Mouse (Mus musculus): Measurements from ENCODE around the gene Smim24. TPM values are rescaled to one million over a fixed set of nuclear protein-coding genes. Genes with fewer than 3 reads are reported as not detected.

Smim24 gene
- polyA plus RNA-seq, 1 experiment from 2014 or later = 2.3 TPM

DNA sequence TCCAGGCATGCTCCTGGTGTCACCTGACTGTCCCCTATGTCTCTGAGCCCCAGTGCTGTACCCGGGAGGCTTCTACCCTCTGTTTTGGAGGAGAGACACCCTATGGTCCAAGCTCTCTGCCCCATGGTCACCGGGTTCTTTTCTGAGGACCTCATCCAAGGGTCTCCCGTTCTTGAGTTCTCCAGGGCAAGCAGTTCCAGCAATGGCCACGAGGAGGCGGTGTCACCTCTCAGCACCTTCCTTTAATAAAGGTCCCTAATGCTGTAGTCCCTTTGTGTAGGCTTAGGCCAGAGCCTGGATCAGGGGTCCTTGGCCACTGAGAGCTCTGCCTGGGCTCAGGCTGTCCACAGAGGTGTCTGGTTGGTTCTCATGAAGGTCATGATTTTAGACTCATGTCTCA lies 2.3 kb downstream of the Smim24 start:
- 19% methylated on average over 5 of the region's 5 CpGs for WGBS
- Histone ChIP-seq H3K4me3 (ENCODE audit: low read depth, low read length) (no peak overlapping the region), H3K4me1 (ENCODE audit: control insufficient read depth, insufficient read depth, low read length) (peaks cover 17% of the 10 kb centered on the region), H3K36me3 (ENCODE audit: control insufficient read depth, insufficient read depth, low read length) (0 out of 2 replicates have a peak, but pooled peaks cover 2% of the 10 kb centered on the region), H3K4me2 (no peak overlapping the region), H3K27me3 (ENCODE audit: control insufficient read depth, insufficient read depth, low read length) (no peaks in the 10 kb centered on the region), H3K27ac (ENCODE audit: low read depth, low read length) (no peak overlapping the region), H3K9me3 (ENCODE audit: control insufficient read depth, low read length) (no peaks in the 10 kb centered on the region), H3K9ac (ENCODE audit: low read length) (0 out of 2 replicates have a peak overlapping the region, but pooled peaks have one; percentile 9)
- ATAC-seq (ENCODE audit: low FRiP score) (peak; percentile 45; the same call in 1 of the 2 replicates), DNase-seq (ENCODE audit: low spot score, missing footprints) (peak; percentile 98)

DNA sequence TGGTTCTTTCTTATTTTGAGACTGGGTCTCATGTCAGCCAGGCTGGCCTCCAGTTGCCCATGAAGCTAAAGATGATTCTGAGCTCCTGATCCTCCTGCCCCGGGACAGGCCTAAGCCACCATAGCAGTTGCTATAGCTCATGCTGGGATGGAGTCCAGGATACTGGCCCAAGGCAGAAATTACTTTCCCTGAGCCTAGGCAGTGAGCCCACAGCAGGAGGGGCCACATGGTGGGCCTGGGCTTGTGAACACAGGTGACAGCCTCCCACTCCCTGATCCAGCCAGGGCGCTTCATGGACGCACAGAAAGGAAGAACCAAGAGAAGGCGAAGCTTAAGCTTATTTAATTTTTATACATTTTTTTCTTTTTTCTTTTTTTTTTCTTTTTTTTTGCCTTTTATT lies 3.0 kb downstream of the Smim24 start:
- ATAC-seq (ENCODE audit: low FRiP score) (no peak), DNase-seq (ENCODE audit: low spot score, missing footprints) (peak; percentile 81)
- H3K4me2 ChIP-seq = no peak overlapping the region
- H3K9me3 ChIP-seq (ENCODE audit: control insufficient read depth, low read length) = no peaks in the 10 kb centered on the region
- H3K4me1 ChIP-seq (ENCODE audit: control insufficient read depth, insufficient read depth, low read length) = peaks cover 20% of the 10 kb centered on the region
- no peak overlapping the region for H3K27ac ChIP-seq (ENCODE audit: low read depth, low read length)
- 83% methylated on average over 4 of the region's 4 CpGs for WGBS
- no peak overlapping the region for H3K9ac ChIP-seq (ENCODE audit: low read length)
- 0 out of 2 replicates have a peak, but pooled peaks cover 2% of the 10 kb centered on the region for H3K36me3 ChIP-seq (ENCODE audit: control insufficient read depth, insufficient read depth, low read length)
- no peak overlapping the region for H3K4me3 ChIP-seq (ENCODE audit: low read depth, low read length)
- peaks cover 6% of the 10 kb centered on the region; the same call in 1 of the 2 replicates for H3K27me3 ChIP-seq (ENCODE audit: control insufficient read depth, insufficient read depth, low read length)

DNA sequence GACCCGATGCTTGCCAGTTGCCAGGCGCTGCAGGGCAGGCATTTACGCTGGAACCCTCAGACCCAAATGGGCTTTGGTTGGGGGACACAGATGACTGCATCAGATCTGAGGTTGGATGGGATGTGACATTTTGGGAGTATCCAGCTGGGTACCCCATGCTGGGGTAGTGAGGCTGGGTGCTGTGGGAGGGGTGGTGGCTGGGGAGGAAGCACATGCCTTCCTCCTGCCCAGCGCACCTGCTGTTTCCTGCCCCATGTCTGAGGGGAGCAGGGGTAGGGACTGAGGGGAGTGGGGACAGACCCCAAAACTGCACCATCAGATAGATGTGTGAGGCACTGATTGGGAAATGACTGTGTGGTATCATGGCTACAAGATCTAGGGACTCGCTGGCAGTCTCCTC lies 3.9 kb downstream of the Smim24 start:
- H3K9me3 ChIP-seq (ENCODE audit: control insufficient read depth, low read length) = no peaks in the 10 kb centered on the region
- H3K27ac ChIP-seq (ENCODE audit: low read depth, low read length) = no peak overlapping the region
- peaks cover 27% of the 10 kb centered on the region for H3K4me1 ChIP-seq (ENCODE audit: control insufficient read depth, insufficient read depth, low read length)
- H3K36me3 ChIP-seq (ENCODE audit: control insufficient read depth, insufficient read depth, low read length) = 0 out of 2 replicates have a peak, but pooled peaks cover 2% of the 10 kb centered on the region
- ATAC-seq (ENCODE audit: low FRiP score) (no peak), DNase-seq (ENCODE audit: low spot score, missing footprints) (no peak)
- H3K4me3 ChIP-seq (ENCODE audit: low read depth, low read length) = no peak overlapping the region
- peaks cover 6% of the 10 kb centered on the region; the same call in 1 of the 2 replicates for H3K27me3 ChIP-seq (ENCODE audit: control insufficient read depth, insufficient read depth, low read length)
- no peak overlapping the region for H3K9ac ChIP-seq (ENCODE audit: low read length)
- 60% methylated on average over 5 of the region's 5 CpGs for WGBS
- no peak overlapping the region for H3K4me2 ChIP-seq

DNA sequence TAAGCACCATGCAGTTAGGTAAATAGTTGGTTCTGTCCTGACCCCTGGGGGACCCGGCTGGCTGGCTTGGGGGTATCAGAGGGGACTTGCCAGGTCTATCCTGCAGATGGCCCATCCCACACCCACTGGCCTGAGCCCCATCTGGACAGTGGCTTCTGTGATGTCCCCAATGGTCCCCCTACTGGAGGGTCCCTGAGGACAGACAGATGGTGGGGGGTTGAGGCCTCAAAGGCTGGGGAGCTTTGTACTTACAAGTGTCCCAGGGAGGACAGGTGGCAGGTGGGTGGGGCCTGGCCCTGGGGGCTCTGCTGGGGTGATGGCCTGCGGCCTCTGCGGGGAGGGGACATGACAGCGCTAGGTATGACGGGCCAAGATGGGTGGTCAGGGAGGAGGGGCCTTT lies 6.4 kb downstream of the Smim24 start:
- H3K4me3 ChIP-seq (ENCODE audit: low read depth, low read length) = no peak overlapping the region
- H3K27me3 ChIP-seq (ENCODE audit: control insufficient read depth, insufficient read depth, low read length) = peaks cover 10% of the 10 kb centered on the region
- no peak overlapping the region for H3K27ac ChIP-seq (ENCODE audit: low read depth, low read length)
- H3K36me3 ChIP-seq (ENCODE audit: control insufficient read depth, insufficient read depth, low read length) = 0 out of 2 replicates have a peak, but pooled peaks cover 2% of the 10 kb centered on the region
- H3K4me1 ChIP-seq (ENCODE audit: control insufficient read depth, insufficient read depth, low read length) = peaks cover 42% of the 10 kb centered on the region
- no peak overlapping the region for H3K9ac ChIP-seq (ENCODE audit: low read length)
- H3K4me2 ChIP-seq = no peak overlapping the region
- ATAC-seq (ENCODE audit: low FRiP score) (no peak), DNase-seq (ENCODE audit: low spot score, missing footprints) (no peak)
- WGBS = 72% methylated on average over 5 of the region's 5 CpGs
- H3K9me3 ChIP-seq (ENCODE audit: control insufficient read depth, low read length) = no peaks in the 10 kb centered on the region

DNA sequence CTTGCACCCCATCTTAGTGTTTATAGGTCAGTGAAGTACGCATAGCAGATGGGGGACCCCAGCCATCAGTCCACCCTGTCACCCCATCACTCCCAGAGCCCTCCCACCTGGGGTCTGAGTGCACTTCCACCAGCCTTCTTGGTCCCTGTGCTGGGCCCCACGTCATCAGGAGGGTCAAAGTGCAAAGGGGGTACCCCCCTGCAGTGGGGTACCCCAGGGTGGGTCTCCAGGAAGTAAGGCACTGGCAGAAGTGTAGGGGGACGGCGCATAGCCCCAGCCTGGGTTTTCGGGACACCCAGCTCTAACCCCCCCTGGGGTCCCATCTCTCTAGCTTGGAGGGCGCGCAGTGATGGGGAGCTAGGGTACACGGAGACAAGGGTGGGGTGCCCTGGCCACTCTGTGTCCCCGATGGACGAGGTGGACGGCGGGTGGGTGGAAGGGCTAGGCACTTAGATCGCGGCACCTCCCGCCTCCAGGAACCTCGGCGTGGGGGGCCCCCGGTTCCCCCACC lies 7.0 kb downstream of the Smim24 start:
- 74% methylated on average over 18 of the region's 18 CpGs for WGBS
- no peaks in the 10 kb centered on the region for H3K9me3 ChIP-seq (ENCODE audit: control insufficient read depth, low read length)
- 0 out of 2 replicates have a peak, but pooled peaks cover 2% of the 10 kb centered on the region for H3K36me3 ChIP-seq (ENCODE audit: control insufficient read depth, insufficient read depth, low read length)
- no peak for ATAC-seq (ENCODE audit: low FRiP score)
- peaks cover 45% of the 10 kb centered on the region for H3K4me1 ChIP-seq (ENCODE audit: control insufficient read depth, insufficient read depth, low read length)
- DNase-seq (ENCODE audit: low spot score, missing footprints) = no peak
- H3K27me3 ChIP-seq (ENCODE audit: control insufficient read depth, insufficient read depth, low read length) = peaks cover 15% of the 10 kb centered on the region
- no peak overlapping the region for H3K9ac ChIP-seq (ENCODE audit: low read length)
- H3K4me2 ChIP-seq = no peak overlapping the region
- no peak overlapping the region for H3K4me3 ChIP-seq (ENCODE audit: low read depth, low read length)
- H3K27ac ChIP-seq (ENCODE audit: low read depth, low read length) = no peak overlapping the region

DNA sequence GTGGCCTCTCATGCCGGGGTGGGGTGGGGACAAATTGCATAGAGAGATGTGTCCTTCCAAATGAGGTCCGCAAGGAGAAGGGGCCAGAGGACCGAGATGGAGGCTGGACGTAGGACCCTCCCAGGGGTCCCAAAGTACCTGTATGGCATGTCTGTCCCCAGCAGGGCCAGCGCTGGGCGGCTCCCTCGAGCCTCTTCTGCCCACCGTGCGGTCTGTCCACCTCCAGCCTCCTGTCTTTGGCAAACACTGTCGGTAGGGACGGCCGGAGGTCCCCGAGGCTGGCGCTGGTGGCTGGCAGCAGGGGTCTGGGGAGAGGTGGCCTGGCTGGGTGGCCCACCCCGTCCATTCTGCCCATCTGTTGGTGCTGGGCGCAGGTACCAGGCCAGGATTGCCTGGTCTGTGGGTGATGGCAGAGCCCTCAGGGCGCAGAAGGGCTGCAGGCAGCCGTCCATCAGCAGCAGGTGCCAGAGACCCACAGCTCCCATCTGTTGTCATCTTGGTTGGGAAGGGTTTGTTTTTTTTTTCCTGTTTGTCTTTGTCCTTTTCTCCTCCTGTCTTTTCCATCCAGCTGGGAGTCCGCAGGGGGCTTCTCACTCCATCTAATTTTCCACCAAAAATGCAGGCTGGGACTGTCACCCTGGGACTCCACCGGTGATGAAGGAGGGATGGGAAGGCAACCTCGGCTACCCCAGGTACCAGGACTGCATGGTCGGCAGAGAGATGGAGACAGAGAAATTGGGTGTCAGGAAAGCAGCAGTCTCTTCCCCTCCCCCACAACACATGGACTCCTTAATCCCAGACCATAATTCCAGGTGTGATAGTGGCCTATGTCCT lies 7.7 kb downstream of the Smim24 start:
- Histone ChIP-seq H3K27ac (ENCODE audit: low read depth, low read length) (peak overlapping the region; percentile 40), H3K4me2 (no peak overlapping the region), H3K9ac (ENCODE audit: low read length) (no peak overlapping the region), H3K9me3 (ENCODE audit: control insufficient read depth, low read length) (no peaks in the 10 kb centered on the region), H3K4me1 (ENCODE audit: control insufficient read depth, insufficient read depth, low read length) (peaks cover 45% of the 10 kb centered on the region), H3K27me3 (ENCODE audit: control insufficient read depth, insufficient read depth, low read length) (peaks cover 18% of the 10 kb centered on the region), H3K36me3 (ENCODE audit: control insufficient read depth, insufficient read depth, low read length) (0 out of 2 replicates have a peak, but pooled peaks cover 2% of the 10 kb centered on the region), H3K4me3 (ENCODE audit: low read depth, low read length) (no peak overlapping the region)
- ATAC-seq (ENCODE audit: low FRiP score) = no peak
- DNase-seq (ENCODE audit: low spot score, missing footprints) = no peak
- WGBS = 48% methylated on average over 22 of the region's 22 CpGs

DNA sequence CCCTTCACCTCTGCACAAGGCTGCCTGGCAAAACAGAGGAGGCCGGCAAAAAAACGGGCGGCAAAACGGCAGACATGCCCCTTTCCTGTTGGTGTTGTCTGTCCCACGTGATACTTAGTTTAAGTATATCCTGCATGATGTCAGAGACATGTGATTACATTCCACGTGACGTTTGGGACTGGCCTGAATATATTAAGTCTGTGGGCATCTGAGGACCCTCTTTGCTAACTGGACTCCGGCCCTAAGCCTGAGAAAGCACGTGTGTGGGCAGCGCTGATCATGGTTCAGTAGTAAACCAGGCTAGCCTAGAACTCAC lies 8.3 kb downstream of the Smim24 start:
- H3K4me1 ChIP-seq (ENCODE audit: control insufficient read depth, insufficient read depth, low read length) = peaks cover 45% of the 10 kb centered on the region
- H3K9ac ChIP-seq (ENCODE audit: low read length) = no peak overlapping the region
- H3K4me2 ChIP-seq = no peak overlapping the region

DNA sequence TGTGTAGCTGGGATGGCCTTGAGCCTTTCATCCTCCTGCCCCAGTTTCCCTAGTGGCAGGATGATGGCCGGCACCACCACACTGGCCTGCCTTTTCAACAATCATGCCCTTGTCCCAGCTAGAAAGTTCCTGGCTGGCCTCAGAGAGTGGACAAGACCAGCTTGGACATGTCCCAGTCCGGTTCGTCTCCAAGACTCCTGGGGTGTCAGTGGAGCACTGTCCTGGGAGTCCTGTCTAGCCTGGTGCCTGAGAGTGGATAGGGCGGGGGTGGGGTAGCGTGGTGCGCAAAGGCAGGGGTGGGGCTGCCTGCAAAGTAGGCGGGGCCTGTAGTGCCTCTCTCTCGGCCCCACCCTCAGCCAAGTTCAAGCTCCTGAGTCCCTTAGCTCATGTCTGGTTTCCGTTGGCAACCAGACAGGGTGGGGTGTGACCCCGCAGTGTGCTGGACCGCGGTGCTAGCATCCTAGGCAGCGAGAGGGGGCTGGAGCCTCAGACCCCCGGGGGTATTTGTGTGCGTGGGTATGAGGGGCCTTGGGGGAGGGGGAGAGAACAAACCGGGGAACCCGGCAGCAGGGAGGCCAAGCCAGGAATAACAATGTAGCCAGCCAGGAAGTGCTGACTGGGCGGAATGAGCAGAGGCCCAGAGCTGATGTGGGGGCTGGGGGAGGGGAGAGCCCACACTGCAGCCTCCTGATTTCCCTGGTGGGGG lies 8.8 kb downstream of the Smim24 start:
- H3K4me2 ChIP-seq = peak overlapping the region; percentile 34
- ATAC-seq (ENCODE audit: low FRiP score) = peak; percentile 87
- peak overlapping the region; percentile 53; the same call in 1 of the 2 replicates for H3K9ac ChIP-seq (ENCODE audit: low read length)
- H3K9me3 ChIP-seq (ENCODE audit: control insufficient read depth, low read length) = no peaks in the 10 kb centered on the region
- peak; percentile 96 for DNase-seq (ENCODE audit: low spot score, missing footprints)
- 0 out of 2 replicates have a peak, but pooled peaks cover 2% of the 10 kb centered on the region for H3K36me3 ChIP-seq (ENCODE audit: control insufficient read depth, insufficient read depth, low read length)
- H3K27ac ChIP-seq (ENCODE audit: low read depth, low read length) = peak overlapping the region; percentile 85
- 7% methylated on average over 18 of the region's 18 CpGs for WGBS
- peaks cover 29% of the 10 kb centered on the region for H3K27me3 ChIP-seq (ENCODE audit: control insufficient read depth, insufficient read depth, low read length)
- H3K4me1 ChIP-seq (ENCODE audit: control insufficient read depth, insufficient read depth, low read length) = peaks cover 45% of the 10 kb centered on the region
- peak overlapping the region; percentile 13; the same call in 1 of the 2 replicates for H3K4me3 ChIP-seq (ENCODE audit: low read depth, low read length)

More for the DNA sequence above, 8.3 kb downstream of the Smim24 start:
- Histone ChIP-seq H3K36me3 (ENCODE audit: control insufficient read depth, insufficient read depth, low read length) (0 out of 2 replicates have a peak, but pooled peaks cover 2% of the 10 kb centered on the region), H3K4me3 (ENCODE audit: low read depth, low read length) (no peak overlapping the region), H3K27me3 (ENCODE audit: control insufficient read depth, insufficient read depth, low read length) (peaks cover 24% of the 10 kb centered on the region), H3K9me3 (ENCODE audit: control insufficient read depth, low read length) (no peaks in the 10 kb centered on the region), H3K27ac (ENCODE audit: low read depth, low read length) (peak overlapping the region; percentile 85; the same call in 1 of the 2 replicates)
- ATAC-seq (ENCODE audit: low FRiP score) = no peak; the same call in 1 of the 2 replicates
- whole genome bisulfite sequencing = 30% methylated on average over 10 of the region's 10 CpGs
- no peak for DNase-seq (ENCODE audit: low spot score, missing footprints)

Measured in midbrain, embryonic 11.5 days (tissue).